In genomic region chr5:111601711-111602521, GRCm38 (mm10) we compare ENCODE assay signal across 9 mouse cellular contexts.
A peak's percentile ranks its signal among the peaks of the same experiment; 100 is the strongest.
DNase-seq lines count a peak whose midpoint lies in the region; ATAC-seq and TF ChIP-seq lines count a peak whose summit lies in the region.
"Had no signal": no experiment of that assay in that cellular context is flagged by ENCODE, and none has a peak within 500 bp of the region (broad histone marks: within the 10 kb centered on the region; RNA-seq: fewer than 3 reads in every experiment).

No protein-coding gene starts in this region.

- no peak for TF ChIP-seq CTCF in lung, embryonic 14.5 days (IDR thresholded peaks at IDR 0.05; ENCODE audit: low read depth)
- no peak for TF ChIP-seq CTCF in embryonic fibroblast, embryonic 13.5 days (IDR thresholded peaks at IDR 0.05; ENCODE audit: borderline replicate concordance, insufficient read depth, low read length)
- TF ChIP-seq CTCF in intestine, postnatal 0 days (IDR thresholded peaks at IDR 0.05; ENCODE audit: low read depth), result no peak

- H3K4me1 ChIP-seq in lung, embryonic 14.5 days (ENCODE audit: insufficient read depth), result peaks cover 6% of the 10 kb centered on the region; the same call in 1 of the 2 replicates
- H3K4me1 ChIP-seq in embryonic fibroblast, embryonic 13.5 days (ENCODE audit: control insufficient read depth, insufficient read depth, low read length), result 0 out of 2 replicates have a peak, but pooled peaks cover 3% of the 10 kb centered on the region
- peaks cover 26% of the 10 kb centered on the region for H3K4me1 ChIP-seq in limb, embryonic 14.5 days (ENCODE audit: control insufficient read depth, insufficient read depth, low read length)
- H3K4me1 ChIP-seq in intestine, postnatal 0 days (replicated peaks; ENCODE audit: control insufficient read depth, insufficient read depth, low read length), result no peaks in the 10 kb centered on the region

- H3K4me3 ChIP-seq in lung, embryonic 14.5 days (ENCODE audit: low read depth, low read length), result no peak overlapping the region
- no peak overlapping the region for H3K4me3 ChIP-seq in embryonic fibroblast, embryonic 13.5 days (ENCODE audit: insufficient read depth, low read length)
- no peak overlapping the region for H3K4me3 ChIP-seq in limb, embryonic 14.5 days (replicated peaks; ENCODE audit: low read length)
- H3K4me3 ChIP-seq in intestine, postnatal 0 days (ENCODE audit: low read depth, low read length), result no peak overlapping the region
- H3K4me3 ChIP-seq: stomach, embryonic 15.5 days had no signal

- DNase-seq in adrenal gland, postnatal 14 days, result peak; percentile 31
- DNase-seq in adrenal gland, adult 2 months, result no peak
- DNase-seq in lung, embryonic 14.5 days, result peak; percentile 30
- DNase-seq in lung, postnatal 36 days, result no peak
- DNase-seq in limb, embryonic 14.5 days (ENCODE audit: low spot score), result peak; percentile 67
- no peak for DNase-seq in adrenal gland, postnatal 25 days

- H3K27me3 ChIP-seq in lung, embryonic 14.5 days (ENCODE audit: insufficient read depth, low read length), result no peaks in the 10 kb centered on the region
- H3K27me3 ChIP-seq in limb, embryonic 14.5 days (ENCODE audit: control insufficient read depth, insufficient read depth, low read length), result no peaks in the 10 kb centered on the region
- no peaks in the 10 kb centered on the region for H3K27me3 ChIP-seq in intestine, postnatal 0 days (replicated peaks; ENCODE audit: control insufficient read depth, insufficient read depth, low read length)
- H3K27me3 ChIP-seq: stomach, embryonic 15.5 days had no signal

- H3K36me3 ChIP-seq in lung, embryonic 14.5 days (ENCODE audit: insufficient read depth), result no peaks in the 10 kb centered on the region
- H3K36me3 ChIP-seq in limb, embryonic 14.5 days (ENCODE audit: control insufficient read depth, insufficient read depth, low read length), result no peaks in the 10 kb centered on the region
- no peaks in the 10 kb centered on the region for H3K36me3 ChIP-seq in intestine, postnatal 0 days (ENCODE audit: control insufficient read depth, insufficient read depth)
- H3K36me3 ChIP-seq: stomach, embryonic 15.5 days had no signal

- H3K9ac ChIP-seq in lung, embryonic 14.5 days, result no peak overlapping the region
- no peak overlapping the region for H3K9ac ChIP-seq in limb, embryonic 14.5 days (ENCODE audit: low read depth, low read length, severe bottlenecking)
- no peak overlapping the region for H3K9ac ChIP-seq in intestine, postnatal 0 days (ENCODE audit: low read depth, low read length)
- H3K9ac ChIP-seq: stomach, embryonic 15.5 days had no signal

- ATAC-seq in lung, embryonic 14.5 days (ENCODE audit: insufficient read depth), result no peak
- peak; percentile 83 for ATAC-seq in limb, embryonic 14.5 days (ENCODE audit: low FRiP score, low read depth)
- no peak for ATAC-seq in intestine, postnatal 0 days

- peak overlapping the region; percentile 36; the same call in 1 of the 2 replicates for H3K27ac ChIP-seq in lung, embryonic 14.5 days (ENCODE audit: low read depth)
- peak overlapping the region; percentile 51 for H3K27ac ChIP-seq in embryonic fibroblast, embryonic 13.5 days (ENCODE audit: insufficient read depth, low read length)
- H3K27ac ChIP-seq in limb, embryonic 14.5 days (replicated peaks; ENCODE audit: low read depth, low read length), result peak overlapping the region; percentile 82
- H3K27ac ChIP-seq in intestine, postnatal 0 days (ENCODE audit: low read depth, low read length), result no peak overlapping the region
- H3K27ac ChIP-seq: stomach, embryonic 15.5 days had no signal

- TF ChIP-seq POLR2A in embryonic fibroblast, embryonic 13.5 days (IDR thresholded peaks at IDR 0.05; ENCODE audit: low read depth, low read length), result no peak
- TF ChIP-seq POLR2A in limb, embryonic 14.5 days (IDR thresholded peaks at IDR 0.05; ENCODE audit: borderline replicate concordance, extremely low read depth, insufficient read depth, insufficient read length), result no peak

- no peak overlapping the region for H3K4me2 ChIP-seq in lung, embryonic 14.5 days
- H3K4me2 ChIP-seq in limb, embryonic 14.5 days (replicated peaks; ENCODE audit: low read depth, low read length, severe bottlenecking), result no peak overlapping the region
- H3K4me2 ChIP-seq in intestine, postnatal 0 days (replicated peaks; ENCODE audit: low read depth), result no peak overlapping the region
- H3K4me2 ChIP-seq: stomach, embryonic 15.5 days had no signal

- WGBS in lung, embryonic 14.5 days, result 69% methylated on average over 23 of the region's 26 CpGs
- 18% methylated on average over 25 of the region's 26 CpGs for WGBS in limb, embryonic 14.5 days
- 75% methylated on average over 24 of the region's 26 CpGs for WGBS in intestine, postnatal 0 days

- no peaks in the 10 kb centered on the region for H3K9me3 ChIP-seq in lung, embryonic 14.5 days (ENCODE audit: low read depth, low read length)
- H3K9me3 ChIP-seq in limb, embryonic 14.5 days (ENCODE audit: control insufficient read depth, low read length), result no peaks in the 10 kb centered on the region
- no peaks in the 10 kb centered on the region for H3K9me3 ChIP-seq in intestine, postnatal 0 days (ENCODE audit: control insufficient read depth)
- H3K9me3 ChIP-seq: stomach, embryonic 15.5 days had no signal

Comparison
In these comparisons a context has a peak if more than half of its experiments do, and no peak if none do; other contexts are left out.
1. DNase-seq: peak in adrenal gland, postnatal 14 days (single experiment), lung, embryonic 14.5 days (single experiment) and limb, embryonic 14.5 days (single experiment); none in adrenal gland, adult 2 months (single experiment), lung, postnatal 36 days (single experiment) and adrenal gland, postnatal 25 days (single experiment).